Mouse (Mus musculus) CD4-positive, CD25-positive, alpha-beta regulatory T cell, adult 4 months (primary cell): Measurements from ENCODE around the gene Megf6. TPM values are rescaled to one million over a fixed set of nuclear protein-coding genes. Genes with fewer than 3 reads are reported as not detected.

Experiments used
- ATAC-seq: one replicate; pipeline ENCODE4 v1.8.0; 2017
- polyA plus RNA-seq, 2 experiments: library from polyadenylated mRNA; unstranded; fragments of 100-300 nt; shearing (Covaris generic); gene quantifications; one replicate each; pipeline ENCODE4 v1.2.1; 2017

Gene Megf6
- polyA plus RNA-seq, 2 experiments from 2014 or later: not detected

- ATAC-seq: no peak
Measured at GRCm38 (mm10) chr4:154252537-154253255, 82.2 kb downstream of the Megf6 start.

DNA sequence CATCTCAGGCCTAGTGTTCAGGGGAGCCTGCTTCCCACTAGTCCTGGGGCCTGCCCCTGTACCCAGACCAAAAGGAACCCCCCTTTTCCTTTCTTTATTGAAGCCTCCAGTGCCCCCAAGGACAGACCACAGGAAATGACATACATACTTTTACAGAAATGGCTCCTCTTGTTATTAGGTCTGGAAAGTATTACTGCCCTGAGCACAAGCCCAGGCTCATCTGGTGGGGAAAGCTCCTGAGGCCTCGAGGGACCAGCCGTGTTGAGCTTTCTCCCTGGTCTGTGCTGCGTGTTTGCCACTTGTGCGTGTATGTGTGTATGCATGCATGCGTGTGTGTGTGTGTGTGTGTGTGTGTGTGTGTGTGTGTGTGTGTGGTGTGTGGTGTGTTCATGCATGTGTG lies 90.2 kb downstream of the Megf6 start:
- no peak for ATAC-seq

GRCm38 (mm10) chr4:154262071-154262470 lies 91.5 kb downstream of the Megf6 start:
- no peak for ATAC-seq

DNA sequence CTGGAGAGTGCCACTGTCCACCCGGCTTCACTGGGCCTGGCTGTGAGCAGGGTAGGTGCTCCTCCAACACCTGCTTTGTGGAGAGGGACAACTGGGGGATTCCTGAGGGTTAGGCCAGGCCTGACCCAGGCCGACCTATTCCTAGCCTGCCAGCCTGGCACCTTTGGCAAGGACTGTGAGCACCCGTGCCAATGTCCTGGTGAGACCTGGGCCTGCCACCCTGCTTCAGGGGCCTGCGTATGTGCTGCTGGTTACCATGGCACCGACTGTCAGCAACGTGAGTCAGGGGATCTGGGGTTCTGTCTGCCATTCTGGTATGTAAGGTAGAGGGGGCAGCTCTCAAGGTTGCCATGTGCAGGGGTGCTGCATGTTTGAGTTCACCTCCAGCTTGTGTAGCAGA lies 97.0 kb downstream of the Megf6 start:
- no peak for ATAC-seq

GRCm38 (mm10) chr4:154269520-154269919 lies 99.0 kb downstream of the Megf6 start:
- ATAC-seq: no peak

DNA sequence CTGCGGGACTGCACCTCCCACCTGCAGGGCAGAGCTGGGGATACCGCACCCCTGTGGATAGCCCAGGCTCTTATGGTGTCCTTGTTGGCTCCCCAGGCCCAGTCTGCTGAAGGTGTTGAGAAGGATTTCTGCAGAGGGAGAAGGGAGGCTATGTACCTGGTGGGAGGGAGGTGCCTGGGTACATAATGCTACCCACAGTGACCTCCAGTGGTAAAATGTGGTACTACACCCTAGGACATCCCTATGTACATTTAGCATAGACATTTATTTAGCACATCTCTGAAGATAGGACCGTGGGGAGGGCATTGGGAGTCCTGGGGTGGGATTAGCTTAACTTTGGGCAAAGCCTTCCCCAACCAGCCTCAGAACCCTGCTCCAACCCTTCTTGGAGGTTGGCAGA lies 102.5 kb downstream of the Megf6 start:
- ATAC-seq: no peak

GRCm38 (mm10) chr4:154279481-154279880 lies 109.0 kb downstream of the Megf6 start:
- ATAC-seq: no peak

GRCm38 (mm10) chr4:154283671-154284070 lies 113.1 kb downstream of the Megf6 start:
- no peak for ATAC-seq

- ATAC-seq: no peak
Measured at GRCm38 (mm10) chr4:154293735-154294201, 123.2 kb downstream of the Megf6 start.

DNA sequence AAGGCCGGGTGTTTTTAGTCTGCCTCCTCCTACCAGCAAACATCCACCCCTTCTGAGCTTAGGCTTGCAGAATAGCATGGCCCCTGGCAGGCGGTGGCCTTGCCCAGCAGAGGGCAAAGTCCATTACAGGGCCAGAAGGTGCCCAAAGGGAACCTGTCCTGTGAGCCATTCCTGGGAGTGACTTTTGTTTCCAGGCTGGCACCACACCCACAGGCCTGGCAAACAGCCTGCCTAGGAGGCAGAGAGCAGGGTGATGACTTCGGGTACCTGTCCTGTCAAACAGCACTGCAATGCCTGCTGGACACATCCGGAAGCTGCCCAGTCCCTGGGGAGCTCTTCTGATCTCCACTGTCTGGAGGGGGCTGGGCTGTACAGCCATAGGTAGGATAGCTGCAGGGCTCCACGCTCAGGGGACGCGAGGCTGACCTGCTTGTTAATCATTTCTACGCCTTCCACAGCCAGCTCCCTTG lies 123.8 kb downstream of the Megf6 start:
- no peak for ATAC-seq

DNA sequence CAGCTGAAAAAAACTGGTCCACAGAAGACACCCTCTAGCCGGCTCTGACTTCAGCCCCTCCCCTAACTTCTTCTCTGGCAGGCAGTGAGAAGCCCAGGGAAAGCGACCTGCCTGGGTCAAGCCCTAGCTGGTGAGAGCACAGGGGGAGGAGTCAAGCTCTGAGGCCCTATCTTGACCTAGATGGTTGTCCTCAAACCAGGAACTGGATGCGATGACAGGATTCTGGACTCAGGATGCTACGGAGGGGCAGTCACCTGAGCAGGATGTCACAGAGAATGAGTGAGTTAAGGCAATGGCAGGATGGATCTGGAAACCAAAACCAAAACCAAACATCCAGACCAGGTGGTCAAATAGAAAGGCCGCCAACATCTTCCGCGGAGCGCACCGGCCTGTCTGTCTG lies 127.2 kb downstream of the Megf6 start:
- ATAC-seq: no peak

DNA sequence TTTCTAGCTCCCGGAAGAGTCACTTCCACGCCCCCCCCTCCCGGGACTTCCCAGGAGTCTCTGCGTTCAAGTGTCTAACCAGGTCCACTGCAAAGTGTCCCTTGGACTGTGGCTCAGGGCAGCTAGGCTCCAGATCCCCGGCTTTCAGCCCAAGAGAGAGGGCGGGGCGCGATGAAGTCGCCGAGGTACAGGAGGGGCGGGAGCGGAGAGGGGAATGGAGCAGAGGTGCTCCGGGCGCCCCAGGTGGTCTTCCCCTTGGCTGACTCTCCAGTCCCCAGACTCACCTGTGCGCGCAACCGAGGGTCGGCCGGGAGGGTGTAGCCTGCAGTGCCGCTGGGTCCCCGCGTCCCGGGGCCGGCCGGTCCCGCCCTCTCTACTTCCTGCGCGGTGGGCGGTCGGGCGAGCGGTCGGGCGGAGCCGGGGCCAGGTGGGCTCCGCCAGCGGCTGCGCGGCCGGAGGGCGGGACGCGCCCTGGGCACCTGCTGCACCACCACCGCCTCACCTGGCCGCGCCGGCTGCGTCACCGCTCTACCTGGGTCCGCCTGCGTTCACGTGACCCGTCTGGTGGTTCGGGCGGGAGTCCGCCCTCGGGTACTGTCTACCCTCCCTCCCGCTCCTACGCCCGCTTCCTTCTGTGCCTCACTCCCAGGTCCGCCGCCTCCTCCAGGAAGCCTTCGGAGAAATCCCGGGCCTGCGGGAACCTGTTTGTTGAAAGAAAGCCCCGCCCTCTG lies 129.2 kb downstream of the Megf6 start:
- ATAC-seq: no peak

DNA sequence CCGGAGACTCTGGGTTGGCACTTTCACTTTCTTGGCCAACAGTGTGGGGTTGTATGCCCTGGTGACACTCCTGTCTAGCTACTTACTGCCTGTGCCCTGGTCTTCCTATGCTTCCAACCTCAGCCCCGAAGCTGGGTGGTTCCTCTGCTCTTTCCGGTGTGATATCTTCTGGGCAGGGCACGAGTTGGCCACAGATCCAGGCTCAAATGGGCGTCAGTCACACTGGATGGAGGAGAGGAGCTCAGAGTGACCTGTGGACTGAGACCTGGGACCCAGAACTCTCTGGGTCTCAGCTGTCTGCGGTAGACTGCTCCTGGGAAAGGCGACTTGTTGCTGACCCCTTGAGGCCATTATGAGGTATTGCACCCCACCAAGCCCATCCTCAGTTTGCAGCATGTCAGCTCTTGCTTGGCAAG lies 130.9 kb downstream of the Megf6 start, which contains the start of gene Arhgef16:
TSS of gene Arhgef16 (minus strand) at position 211 of the 416 bp plus-strand sequence.
- no peak for ATAC-seq

DNA sequence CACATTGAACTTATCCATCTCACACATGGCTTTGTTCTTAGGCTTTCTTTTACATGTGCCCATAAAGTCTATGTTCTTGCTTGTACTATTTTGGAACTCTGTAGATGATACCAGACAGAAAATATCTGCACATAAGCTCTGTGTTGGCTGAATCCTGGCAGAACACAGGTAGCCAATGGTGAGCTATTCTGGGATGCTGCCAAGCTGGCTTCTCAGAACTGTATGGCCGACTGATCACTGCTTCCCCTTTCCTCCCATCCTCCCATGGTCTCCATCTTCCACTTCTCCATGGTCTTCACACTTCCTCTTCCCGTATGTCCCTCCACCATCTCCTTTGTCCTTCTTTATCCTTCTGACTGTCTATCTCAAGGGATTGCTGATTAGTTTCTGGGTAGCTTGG lies 138.6 kb downstream of the Megf6 start:
- ATAC-seq: no peak

DNA sequence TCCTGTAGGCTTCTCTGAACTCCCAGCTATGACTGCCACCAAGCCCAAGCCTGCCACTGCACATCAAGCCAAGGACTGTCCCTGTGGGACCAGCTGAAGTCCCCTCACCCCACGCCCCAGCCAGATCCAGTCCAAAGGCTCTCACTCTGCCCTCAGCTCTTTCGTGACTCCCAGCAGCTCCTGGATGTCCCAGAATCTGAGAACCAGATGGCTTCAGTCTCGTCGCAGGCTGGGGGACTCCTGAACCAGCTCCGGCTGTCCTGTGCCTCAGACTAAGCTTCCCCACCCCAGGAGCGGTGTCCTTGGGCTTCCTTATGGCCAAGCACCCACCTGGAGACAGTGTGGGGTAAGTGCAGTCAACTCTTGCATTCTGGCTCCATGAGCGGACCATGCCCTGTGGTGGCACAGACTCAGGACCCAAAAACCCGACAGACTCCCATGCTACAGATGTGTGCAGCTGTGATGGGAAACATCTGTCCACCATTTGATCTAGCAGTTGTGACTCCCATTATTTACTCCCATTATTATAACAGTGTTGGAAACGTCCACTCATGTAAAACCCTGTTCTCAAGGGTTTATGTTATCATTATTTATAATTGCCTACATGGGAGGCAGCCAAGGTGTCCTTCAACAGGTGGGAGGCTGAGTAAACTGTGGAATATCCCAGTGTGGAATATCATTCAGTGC lies 140.2 kb downstream of the Megf6 start:
- ATAC-seq: no peak

- no peak for ATAC-seq
Measured at GRCm38 (mm10) chr4:154312143-154312812, 141.7 kb downstream of the Megf6 start.

GRCm38 (mm10) chr4:154312935-154313621 lies 142.5 kb downstream of the Megf6 start:
- no peak for ATAC-seq

DNA sequence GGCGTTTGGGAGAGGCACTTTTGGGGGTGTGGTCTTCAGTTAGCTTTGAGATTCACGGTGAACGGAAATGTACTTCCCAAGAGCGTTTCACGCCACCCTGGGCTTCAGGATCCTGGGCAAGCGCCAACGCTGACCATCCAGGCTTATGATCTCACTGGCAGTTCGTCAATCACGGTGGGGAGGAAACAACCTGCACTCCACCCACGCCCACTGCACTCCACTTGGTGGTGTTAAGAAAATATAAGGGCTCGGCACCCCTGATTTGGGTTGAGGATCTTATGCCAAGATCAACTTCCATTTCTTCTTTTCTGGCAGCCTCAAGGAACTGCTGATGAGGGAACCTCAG lies 143.1 kb downstream of the Megf6 start:
- ATAC-seq: no peak
